Mouse (Mus musculus) heart, adult 2 months (tissue): ENCODE results near the gene Foxe3. TPM values are rescaled to one million over a fixed set of nuclear protein-coding genes. Genes with fewer than 3 reads are reported as not detected.
A peak's percentile ranks its signal among the peaks of the same experiment; 100 is the strongest.

Experiments used
- DNase-seq, 2 experiments: peaks; one replicate each; pipeline ENCODE4 v3.0.0; 2021
- H3K27ac ChIP-seq: fragments of 200-600 bp; 2 replicates; pipeline ENCODE4 v1.8.1; 2022
- H3K27me3 ChIP-seq: fragments of 200-500 bp; 2 replicates; pipeline ENCODE4 v1.6.1; 2012; ENCODE audit warnings: mild to moderate bottlenecking, low read length, inconsistent platforms, mixed read lengths; ENCODE audit not compliant: control insufficient read depth, insufficient read depth
- H3K36me3 ChIP-seq: fragments of 200-500 bp; 2 replicates; pipeline ENCODE4 v1.6.1; 2012; ENCODE audit warnings: low read length, inconsistent platforms; ENCODE audit not compliant: control insufficient read depth, insufficient read depth
- H3K4me1 ChIP-seq: fragments of 200-500 bp; 2 replicates; pipeline ENCODE4 v1.6.1; 2011; ENCODE audit warnings: low read length; ENCODE audit not compliant: control insufficient read depth, insufficient read depth
- H3K4me3 ChIP-seq: fragments of 200-600 bp; 2 replicates; pipeline ENCODE4 v1.8.1; 2022
- H3K79me2 ChIP-seq: fragments of 200-500 bp; replicated peaks from 2 replicates; pipeline ENCODE4 v1.6.1; 2012; ENCODE audit warnings: mild to moderate bottlenecking, inconsistent platforms, low read length, moderate library complexity, mixed read lengths; ENCODE audit not compliant: control insufficient read depth, insufficient read depth
- H3K9ac ChIP-seq: fragments of 200-500 bp; 2 replicates; pipeline ENCODE4 v1.6.1; 2012; ENCODE audit warnings: low read depth, mild to moderate bottlenecking, control low read depth, inconsistent platforms, low read length, mixed read lengths
- CTCF ChIP-seq: fragments of 200-600 bp; IDR thresholded peaks from 2 replicates; pipeline ENCODE4 v1.8.1; 2022; ENCODE audit warnings: antibody characterized with exemption, mild to moderate bottlenecking, moderate library complexity
- EP300 ChIP-seq: fragments of 200-500 bp; IDR thresholded peaks from 2 replicates; pipeline ENCODE4 v1.6.1; 2011; ENCODE audit warnings: low read depth, low read length, control low read depth; ENCODE audit not compliant: insufficient read depth
- POLR2A ChIP-seq: fragments of 200-500 bp; IDR thresholded peaks from 2 replicates; pipeline ENCODE4 v1.6.1; 2011; ENCODE audit warnings: mild to moderate bottlenecking, low read depth, low read length, control low read depth; ENCODE audit not compliant: insufficient read depth
- WGBS: fragments of 180-500 bp; shearing (Covaris S2); methylation state at CpG from one replicate; pipeline ENCODE4 v1.1.7; 2018; 5-methylcytosine and 5-hydroxymethylcytosine counted together
- intact Hi-C: fragments of 180-260 bp; cut with DNase I; formaldehyde crosslinking; loops from one replicate; pipeline ENCODE4 v1.15.1; 2025
- polyA plus RNA-seq: library from polyadenylated mRNA; depleted of rRNA; stranded (reverse); fragments of >200 nt; gene quantifications from 2 replicates; pipeline ENCODE4 v1.2.3, GENCODE M21; 2012
- total RNA-seq, 2 experiments: library from RNA; stranded (reverse); gene quantifications; 2 replicates each; pipeline ENCODE4 v1.2.3; 2021

Gene Foxe3
- total and polyA plus RNA-seq, 3 experiments: not detected

DNA sequence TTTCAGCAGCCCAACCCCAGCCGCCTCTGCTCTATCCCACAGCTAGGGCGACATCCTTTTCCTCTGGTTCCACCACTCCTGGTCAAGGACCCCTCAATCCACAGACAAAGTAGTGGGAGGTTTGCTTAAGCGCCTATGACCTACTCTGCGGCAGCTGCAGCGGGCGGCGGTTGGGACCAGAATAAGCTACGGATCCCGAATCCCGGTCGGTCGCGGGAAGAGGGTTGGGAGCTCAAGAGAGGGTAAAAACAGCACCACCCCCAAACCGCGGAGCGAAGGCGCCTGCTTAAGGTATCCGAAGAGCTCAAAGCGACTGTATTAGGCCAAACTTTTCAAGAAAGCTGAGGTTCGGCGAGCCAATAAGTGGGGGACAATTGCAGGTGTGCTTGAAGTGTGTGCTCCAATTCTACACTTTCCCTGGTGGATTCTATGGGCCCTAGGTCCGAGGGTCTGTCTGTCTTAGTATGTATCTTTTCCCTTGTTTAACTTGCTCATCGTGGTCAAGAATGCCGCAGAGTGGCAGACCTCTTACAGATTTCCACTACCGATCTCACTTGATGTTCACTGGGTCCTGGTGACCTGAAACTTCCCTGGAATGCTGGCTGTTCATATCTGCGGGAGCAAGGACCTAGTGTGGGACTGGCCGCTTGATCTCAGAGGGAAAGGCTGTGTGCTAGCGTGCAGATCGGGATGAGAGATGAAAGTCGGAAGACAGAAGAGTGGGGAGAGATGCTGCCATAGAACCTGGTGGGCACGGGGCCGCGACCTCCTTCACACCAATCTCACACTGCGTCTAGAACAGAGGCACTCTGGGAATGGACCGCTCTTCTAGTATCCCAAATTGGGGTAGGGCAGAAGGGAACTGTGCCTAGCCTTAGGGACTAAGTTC lies 12.9 kb downstream of the Foxe3 start:
- no peaks in the 10 kb centered on the region; the same call in 1 of the 2 replicates for H3K4me1 ChIP-seq
- no peaks in the 10 kb centered on the region for H3K79me2 ChIP-seq
- intact Hi-C loops: loop anchor here (5.0 kb wide), 1 partner anchor 246 kb away; no protein-coding TSS in a partner anchor
- H3K9ac ChIP-seq: no peak overlapping the region
- no peak overlapping the region for H3K27ac ChIP-seq
- H3K4me3 ChIP-seq: no peak overlapping the region
- WGBS: 42% methylated on average over 35 of the region's 35 CpGs
- no peaks in the 10 kb centered on the region for H3K36me3 ChIP-seq
- H3K27me3 ChIP-seq: peaks cover 7% of the 10 kb centered on the region
- TF ChIP-seq CTCF: no peak
- no peak for DNase-seq

DNA sequence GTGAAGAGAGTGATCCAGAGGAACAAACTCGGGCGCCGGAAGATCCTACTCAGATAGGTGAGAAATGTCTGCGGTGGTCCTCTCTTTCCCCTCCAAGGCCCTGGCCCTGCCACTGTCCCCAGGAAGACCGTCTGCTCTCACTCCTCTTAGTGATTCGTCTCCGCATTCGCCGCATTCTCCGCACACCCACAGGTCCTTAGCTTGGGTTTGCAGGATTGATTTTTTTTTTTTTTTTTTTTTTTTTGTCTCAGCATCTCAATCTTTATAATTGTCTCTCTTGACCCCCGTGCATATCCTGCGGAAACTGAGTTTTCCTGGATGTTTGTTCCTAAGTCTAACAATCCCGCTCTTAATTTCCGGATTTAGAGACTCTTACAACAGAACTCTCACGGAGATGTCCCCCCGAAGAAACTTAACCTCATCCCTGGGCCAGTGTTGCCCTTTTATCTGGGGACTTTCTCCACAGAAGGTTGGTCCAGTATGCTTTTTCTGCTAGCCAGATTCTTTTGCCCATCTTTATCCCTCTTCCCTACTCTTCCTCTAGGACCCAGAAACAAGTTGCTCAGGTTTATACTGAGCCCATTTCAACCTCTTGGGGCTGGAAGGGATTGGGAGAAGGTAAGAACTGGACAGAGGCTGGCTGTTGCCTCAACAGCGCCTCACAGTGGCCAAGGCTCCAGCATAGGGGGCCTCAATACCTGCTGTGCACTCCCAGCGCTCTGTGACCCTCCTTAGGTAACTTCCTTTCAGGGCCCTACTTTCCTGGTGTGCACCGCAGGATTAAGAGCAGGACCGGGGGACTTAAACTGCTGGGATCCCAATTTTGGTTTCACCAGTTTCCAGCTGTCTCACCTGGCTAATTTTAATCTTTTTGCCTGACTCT lies 16.0 kb downstream of the Foxe3 start:
- H3K9ac ChIP-seq: peak overlapping the region; percentile 63
- TF ChIP-seq CTCF (peak; percentile 76), EP300 (no peak), POLR2A (no peak)
- H3K4me1 ChIP-seq: no peaks in the 10 kb centered on the region; the same call in 1 of the 2 replicates
- no peaks in the 10 kb centered on the region for H3K36me3 ChIP-seq
- H3K27ac ChIP-seq: no peak overlapping the region; the same call in 1 of the 2 replicates
- intact Hi-C loops: loop anchor here (5.0 kb wide), 3 partner anchors 77 to 243 kb away; partner anchors contain the start of genes Cmpk1 and Tal1
- peaks cover 18% of the 10 kb centered on the region for H3K27me3 ChIP-seq
- H3K4me3 ChIP-seq: peak overlapping the region; percentile 80
- H3K79me2 ChIP-seq: no peaks in the 10 kb centered on the region
- WGBS: 6% methylated on average over 20 of the region's 20 CpGs
- DNase-seq: peak in 1 of 2 experiments; percentile 57

DNA sequence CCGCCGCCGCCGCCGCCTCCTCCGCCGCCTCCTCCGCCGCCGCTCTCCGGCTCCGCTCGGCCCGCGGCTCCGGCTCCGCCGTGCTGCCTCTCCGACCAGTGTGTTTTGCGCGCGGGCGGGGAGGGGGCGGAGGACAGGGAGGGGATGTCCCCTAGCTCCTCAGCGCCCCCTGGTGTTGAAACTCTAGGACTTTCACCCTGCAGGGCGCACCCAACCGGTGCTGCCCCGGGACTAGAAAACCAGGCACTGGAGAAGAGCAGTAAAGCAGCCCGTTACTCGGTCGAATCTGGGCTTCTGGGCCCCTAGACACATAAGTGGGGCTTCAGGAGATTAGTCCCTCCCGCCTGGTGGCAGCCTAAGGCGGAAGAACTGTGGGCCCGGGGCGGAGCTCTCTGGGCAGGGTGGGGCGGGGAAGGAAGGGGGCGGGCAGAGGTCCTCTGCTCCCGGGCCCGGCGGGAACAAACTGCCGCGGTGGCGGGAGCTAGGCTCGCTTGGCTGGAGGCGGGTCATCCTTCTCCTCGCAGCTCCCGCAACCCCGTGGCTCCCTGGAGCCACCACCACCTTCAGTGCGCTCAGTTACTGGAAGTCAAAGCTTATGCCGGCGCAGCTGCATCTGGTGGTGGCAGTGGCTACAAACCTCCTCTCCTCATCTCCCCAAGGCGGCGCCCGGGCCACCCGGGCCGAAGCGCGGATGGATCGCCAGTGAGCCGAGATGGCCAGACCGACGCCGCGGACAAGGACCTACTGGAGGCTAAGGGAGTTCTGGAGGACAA lies 16.8 kb downstream of the Foxe3 start, which contains the start of gene Foxd2:
Gene Foxd2, minus strand, starts transcription at position 45 of the 773 bp plus-strand sequence.
- peak within 1 kb of the TSS; percentile 80 for H3K4me3 ChIP-seq
- WGBS: 1% methylated on average over 64 of the region's 64 CpGs
- no peaks in the 10 kb centered on the region for H3K79me2 ChIP-seq
- peaks cover 18% of the 10 kb centered on the region for H3K27me3 ChIP-seq
- H3K9ac ChIP-seq: peak within 1 kb of the TSS; percentile 85
- no peaks in the 10 kb centered on the region; the same call in 1 of the 2 replicates for H3K4me1 ChIP-seq
- DNase-seq: peak; percentile 91 to 92
- peak within 1 kb of the TSS; percentile 95 for H3K27ac ChIP-seq
- TF ChIP-seq CTCF (peak; percentile 80), EP300 (no peak), POLR2A (peak; percentile 42; the same call in 1 of the 2 replicates)
- H3K36me3 ChIP-seq: no peaks in the 10 kb centered on the region
- intact Hi-C loops: loop anchor here (5.0 kb wide), 2 partner anchors 78 to 148 kb away; partner anchors contain the start of genes Cmpk1 and Tal1

DNA sequence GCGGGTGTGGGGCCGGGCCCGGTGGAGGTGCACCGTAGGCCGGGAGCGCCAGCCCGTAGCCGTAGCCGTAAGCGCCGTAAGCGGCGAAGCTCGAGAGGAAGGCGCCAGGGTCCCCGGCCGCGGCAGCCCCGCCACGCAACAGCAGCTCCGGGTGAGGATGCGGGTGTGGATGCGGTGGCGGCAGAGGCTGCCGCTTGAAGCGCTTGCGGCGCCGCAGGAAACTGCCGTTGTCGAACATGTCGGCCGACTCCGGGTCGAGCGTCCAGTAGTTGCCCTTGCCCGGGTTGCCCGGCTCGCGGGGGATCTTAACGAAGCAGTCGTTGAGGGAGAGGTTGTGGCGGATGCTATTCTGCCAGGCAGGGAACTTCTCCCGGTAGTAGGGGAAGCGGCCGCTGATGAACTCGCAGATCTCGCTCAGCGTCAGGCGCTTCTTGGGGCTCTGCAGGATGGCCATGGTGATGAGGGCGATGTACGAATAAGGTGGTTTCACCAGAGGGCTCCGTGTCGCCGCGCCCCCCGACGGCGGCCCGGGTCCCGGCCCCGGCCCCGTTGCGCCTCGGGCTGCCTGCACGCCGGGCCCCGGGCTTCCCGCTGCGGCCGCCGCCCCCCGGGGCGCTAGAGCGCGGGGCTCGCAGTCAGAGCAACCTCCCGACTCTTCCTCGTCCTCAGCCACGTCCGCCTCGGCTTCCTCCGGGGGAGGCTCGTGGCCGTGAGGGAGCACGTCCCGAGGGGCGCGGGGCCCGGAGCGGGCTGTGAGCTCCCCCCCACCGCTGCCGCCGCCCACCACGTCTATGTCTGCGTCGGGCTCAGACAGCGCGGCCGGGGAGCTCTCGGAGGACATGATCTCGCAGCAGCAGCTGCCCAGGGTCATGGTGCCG lies 17.6 kb downstream of the Foxe3 start:
- Histone ChIP-seq H3K27ac (peak overlapping the region; percentile 95), H3K9ac (peak overlapping the region; percentile 85), H3K4me1 (no peaks in the 10 kb centered on the region; the same call in 1 of the 2 replicates), H3K4me3 (peak overlapping the region; percentile 80), H3K79me2 (no peaks in the 10 kb centered on the region), H3K36me3 (no peaks in the 10 kb centered on the region), H3K27me3 (peaks cover 16% of the 10 kb centered on the region)
- no peak for TF ChIP-seq CTCF
- TF ChIP-seq POLR2A: no peak
- TF ChIP-seq EP300: no peak
- intact Hi-C loops: loop anchor here (5.0 kb wide), 2 partner anchors 79 to 149 kb away; partner anchors contain the start of genes Cmpk1 and Tal1
- WGBS: 2% methylated on average over 102 of the region's 103 CpGs
- DNase-seq: peak in 1 of 2 experiments; percentile 62
